Mouse (Mus musculus): ENCODE measurements around the gene Ldb2.

- no peak for TF ChIP-seq CTCF (IDR thresholded peaks at IDR 0.05; ENCODE audit: low read depth)
- no peak for TF ChIP-seq EP300 (IDR thresholded peaks at IDR 0.05; ENCODE audit: low read depth)
These were observed 172.0 kb downstream of the Ldb2 start for GRCm38 (mm10) chr5:44627487-44627886.

Data from liver, postnatal 0 days (tissue).